Mouse (Mus musculus) kidney, postnatal 36 days (tissue): ENCODE measurements around the gene Atf2.
A peak's percentile ranks its signal among the peaks of the same experiment; 100 is the strongest.

Experiments
- DNase-seq, 2 experiments: peaks; one replicate each; pipeline ENCODE4 v3.0.0; 2021 to 2022; ENCODE audit warnings: mixed read lengths in 2 of 2

Gene Atf2

DNA sequence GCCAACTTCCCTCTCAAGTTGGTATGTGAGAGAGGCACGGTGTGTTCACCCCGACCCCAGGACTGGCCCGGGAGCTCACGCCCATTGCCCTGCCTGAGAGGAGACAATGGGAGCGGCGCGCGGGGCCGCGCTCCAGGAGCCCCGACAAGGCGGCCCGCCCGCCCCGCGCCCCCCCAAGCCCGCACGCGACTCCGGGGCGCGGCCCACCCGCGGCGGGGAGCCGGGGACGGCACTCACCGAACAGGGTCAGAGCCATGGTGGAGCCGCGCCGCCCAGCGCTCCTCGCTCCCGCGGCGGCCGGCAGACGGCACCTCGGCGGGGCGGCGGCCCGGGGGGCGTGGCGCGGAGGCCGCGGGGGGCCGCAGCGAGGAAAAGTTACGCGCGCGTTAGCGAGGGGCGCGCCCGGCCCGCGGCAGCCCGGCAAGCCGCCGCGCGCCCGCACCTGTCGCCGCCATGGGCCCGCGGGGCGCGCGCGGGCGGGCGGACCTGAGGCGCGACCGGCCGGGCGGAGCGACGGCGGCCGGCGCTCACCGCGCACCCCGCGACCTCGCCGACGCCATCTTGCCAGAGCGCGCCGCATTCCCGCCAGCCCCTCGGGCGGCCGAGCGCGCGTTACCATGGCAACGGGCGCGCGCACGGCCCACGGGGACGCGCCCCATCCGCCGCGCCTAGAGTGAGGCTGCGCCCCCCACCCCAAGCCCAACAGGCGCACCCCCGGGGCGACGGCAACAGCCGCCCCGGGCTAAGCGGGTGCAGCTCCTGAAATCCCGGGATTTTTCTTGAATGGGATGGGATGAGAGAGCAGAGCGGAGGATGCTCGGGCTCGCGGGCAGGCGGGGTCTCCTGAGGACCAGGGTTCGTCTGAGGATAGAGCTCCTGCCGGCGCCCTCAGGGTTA, 117.4 kb downstream of the Atf2 start, which contains the start of gene Chn1:
Chn1 (minus strand) TSS at position 561 of the 897 bp plus-strand sequence.
- peak; percentile 40 to 74 for DNase-seq

- no peak for DNase-seq
Measured at GRCm38 (mm10) chr2:73772945-73773344, 119.5 kb downstream of the Atf2 start.

GRCm38 (mm10) chr2:73768669-73769068, 123.8 kb downstream of the Atf2 start:
- DNase-seq = no peak
